Mouse (Mus musculus) layer of hippocampus, adult 8-10 months (tissue): ENCODE measurements around the gene Lasp1. TPM values are rescaled to one million over a fixed set of nuclear protein-coding genes. Genes with fewer than 3 reads are reported as not detected.
"Not testable (repeated sequence)": the region's sequence is repeated elsewhere in the genome, so short reads cannot be mapped to it uniquely, and the experiment has no call there.

ENCODE experiments used
- DNase-seq, 2 experiments: peaks; one replicate each; pipeline ENCODE4 v3.0.0; 2022; ENCODE audit warnings: low spot score in 2 of 2
- total RNA-seq, 4 experiments: library from RNA; stranded (reverse); gene quantifications; 2 replicates each; pipeline ENCODE4 v1.2.4; 2022

Lasp1 gene
- total RNA-seq, 4 experiments from 2014 or later = 102 to 109 (median 104) TPM

GRCm38 (mm10) chr11:97827654-97828053 lies 28.9 kb downstream of the Lasp1 start:
- no peak for DNase-seq

GRCm38 (mm10) chr11:97829365-97829764 lies 30.6 kb downstream of the Lasp1 start:
- no peak for DNase-seq

GRCm38 (mm10) chr11:97829913-97830476 lies 31.2 kb downstream of the Lasp1 start:
- no peak for DNase-seq

- DNase-seq = no peak
Measured at GRCm38 (mm10) chr11:97830501-97830900, 31.7 kb downstream of the Lasp1 start.

- DNase-seq = no peak
Measured at GRCm38 (mm10) chr11:97832001-97832400, 33.2 kb downstream of the Lasp1 start.

- DNase-seq = no peak
Measured at GRCm38 (mm10) chr11:97833352-97833751, 34.6 kb downstream of the Lasp1 start.

GRCm38 (mm10) chr11:97836541-97836940 lies 37.7 kb downstream of the Lasp1 start:
- DNase-seq = no peak

GRCm38 (mm10) chr11:97837051-97837450 lies 38.3 kb downstream of the Lasp1 start:
- DNase-seq = not testable (repeated sequence)

- DNase-seq = no peak
Measured at GRCm38 (mm10) chr11:97837641-97838149, 38.9 kb downstream of the Lasp1 start.

- DNase-seq = no peak
Measured at GRCm38 (mm10) chr11:97838779-97839440, 40.1 kb downstream of the Lasp1 start.

GRCm38 (mm10) chr11:97839441-97840134 lies 40.8 kb downstream of the Lasp1 start:
- DNase-seq = no peak

- no peak for DNase-seq
Measured at GRCm38 (mm10) chr11:97840135-97840490, 41.3 kb downstream of the Lasp1 start.

- no peak for DNase-seq
Measured at GRCm38 (mm10) chr11:97840539-97840954, 41.7 kb downstream of the Lasp1 start, which contains the start of gene B230217C12Rik. TSS of gene B230217C12Rik (plus strand) at chr11:97840780.

GRCm38 (mm10) chr11:97840991-97841661 lies 42.3 kb downstream of the Lasp1 start:
- peak; percentile 91 to 93 for DNase-seq

GRCm38 (mm10) chr11:97842001-97842400 lies 43.2 kb downstream of the Lasp1 start:
- DNase-seq = no peak

- DNase-seq = no peak
Measured at GRCm38 (mm10) chr11:97850367-97850766, 51.6 kb downstream of the Lasp1 start.

- no peak for DNase-seq
Measured at GRCm38 (mm10) chr11:97851601-97852000, 52.8 kb downstream of the Lasp1 start.

GRCm38 (mm10) chr11:97855473-97855872 lies 56.7 kb downstream of the Lasp1 start:
- DNase-seq = no peak

GRCm38 (mm10) chr11:97862148-97862547 lies 63.3 kb downstream of the Lasp1 start:
- DNase-seq = no peak

- DNase-seq = no peak
Measured at GRCm38 (mm10) chr11:97865421-97865820, 66.6 kb downstream of the Lasp1 start.

- DNase-seq = no peak
Measured at GRCm38 (mm10) chr11:97866091-97866888, 67.5 kb downstream of the Lasp1 start.
